Mouse (Mus musculus) lung, embryonic 16.5 days (tissue): ENCODE measurements at regions not wholly inside any gene's neighbourhood (a gene's known extent, or its start where the extent isn't known, plus 50 kb on each side); places are given as distances from the start of the nearest gene placed in this dataset.

ENCODE experiments used
- ATAC-seq: fragments of 200-750 bp; cut with Nextera tagmentation; 2 replicates; pipeline ENCODE4 v1.8.0; 2017; ENCODE audit warnings: low read depth, mild to moderate bottlenecking, moderate library complexity
- H3K27ac ChIP-seq: fragments of 300-500 bp; sonication (generic); 2 replicates; pipeline ENCODE4 v1.5.1; 2014; ENCODE audit warnings: mild to moderate bottlenecking, control low read depth, low read length
- H3K27me3 ChIP-seq: fragments of 300-500 bp; sonication (generic); 2 replicates; pipeline ENCODE4 v1.6.1; 2014; ENCODE audit warnings: low read depth, low read length, mixed read lengths; ENCODE audit not compliant: control insufficient read depth, insufficient read depth
- H3K36me3 ChIP-seq: fragments of 300-500 bp; sonication (generic); 2 replicates; pipeline ENCODE4 v1.6.1; 2014; ENCODE audit warnings: low read length; ENCODE audit not compliant: control insufficient read depth, insufficient read depth
- H3K4me1 ChIP-seq: fragments of 300-500 bp; sonication (generic); replicated peaks from 2 replicates; pipeline ENCODE4 v1.6.1; 2014; ENCODE audit warnings: low read length, mixed read lengths; ENCODE audit not compliant: control insufficient read depth, insufficient read depth
- H3K4me2 ChIP-seq: fragments of 300-500 bp; sonication (generic); 2 replicates; pipeline ENCODE4 v1.6.1; 2014; ENCODE audit warnings: low read depth, low read length, control low read depth
- H3K4me3 ChIP-seq: fragments of 300-500 bp; sonication (generic); 2 replicates; pipeline ENCODE4 v1.5.1; 2014; ENCODE audit warnings: mild to moderate bottlenecking, low read length, control low read depth
- H3K9ac ChIP-seq: fragments of 300-500 bp; sonication (generic); 2 replicates; pipeline ENCODE4 v1.6.1; 2014; ENCODE audit warnings: low read length, control low read depth
- H3K9me3 ChIP-seq: fragments of 300-500 bp; sonication (generic); 2 replicates; pipeline ENCODE4 v1.6.1; 2016; ENCODE audit warnings: low read length; ENCODE audit not compliant: control insufficient read depth
- WGBS: fragments of 180-500 bp; shearing (Covaris S2); extraction: QIAGEN DNeasy Blood & Tissue Kit; methylation state at CpG from one replicate; pipeline ENCODE4 v1.1.7; 2014; 5-methylcytosine and 5-hydroxymethylcytosine counted together

GRCm38 (mm10) chr19:23507256-23507851 is 59.1 kb upstream of the Mamdc2 start:
- no peaks in the 10 kb centered on the region for H3K36me3 ChIP-seq
- WGBS = 23% methylated on average over 14 of the region's 14 CpGs
- H3K4me2 ChIP-seq = 0 out of 2 replicates have a peak overlapping the region, but pooled peaks have one; percentile 16
- H3K4me1 ChIP-seq = no peaks in the 10 kb centered on the region; the same call in 1 of the 2 replicates
- H3K4me3 ChIP-seq = no peak overlapping the region
- H3K27me3 ChIP-seq = no peaks in the 10 kb centered on the region
- no peak overlapping the region for H3K9ac ChIP-seq
- H3K27ac ChIP-seq = no peak overlapping the region
- ATAC-seq = no peak
- no peaks in the 10 kb centered on the region for H3K9me3 ChIP-seq
